ENCODE assay signal across 17 mouse cellular contexts in the genomic region with DNA sequence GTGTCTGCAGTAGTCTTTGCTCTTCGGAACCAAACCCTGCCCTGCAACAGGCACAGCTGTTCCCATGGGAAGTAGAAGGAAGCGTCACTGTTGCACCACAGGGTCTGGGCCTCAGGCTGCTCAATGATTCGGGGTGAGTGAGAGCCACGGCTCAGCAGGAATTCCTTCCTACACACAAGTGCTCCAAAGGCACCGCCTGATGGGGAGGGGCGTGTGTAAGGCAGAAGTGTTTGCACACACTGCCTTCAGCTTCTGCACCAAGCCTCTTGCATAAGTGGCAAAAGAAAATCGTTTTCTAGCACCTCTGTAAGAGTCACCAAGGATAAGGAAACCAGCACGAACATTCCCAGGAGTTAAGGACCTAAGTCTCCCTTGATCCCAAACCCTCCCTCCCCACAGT.
DNase-seq lines count a peak whose midpoint lies in the region; ATAC-seq and TF ChIP-seq lines count a peak whose summit lies in the region.
"Had no signal": no experiment of that assay in that cellular context is flagged by ENCODE, and none has a peak within 500 bp of the region (broad histone marks: within the 10 kb centered on the region; RNA-seq: fewer than 3 reads in every experiment).

No protein-coding gene starts in this region.

- H3K4me2 ChIP-seq in forebrain, embryonic 15.5 days (replicated peaks) = no peak overlapping the region
- H3K4me2 ChIP-seq: liver, embryonic 11.5 days; neural tube, embryonic 13.5 days had no signal

- no peaks in the 10 kb centered on the region for H3K9me3 ChIP-seq in forebrain, embryonic 10.5 days
- no peaks in the 10 kb centered on the region for H3K9me3 ChIP-seq in forebrain, embryonic 15.5 days
- H3K9me3 ChIP-seq: neural tube, embryonic 13.5 days had no signal

- no peak for ATAC-seq in forebrain, embryonic 15.5 days (replicated peaks)
- ATAC-seq: forebrain, postnatal 0 days; inflammation-experienced regulatory T-cells, adult 6 months; Patski had no signal

- H3K36me3 ChIP-seq in forebrain, embryonic 10.5 days (replicated peaks) = peaks cover 67% of the 10 kb centered on the region
- peaks cover 51% of the 10 kb centered on the region for H3K36me3 ChIP-seq in forebrain, embryonic 15.5 days
- peaks cover 9% of the 10 kb centered on the region for H3K36me3 ChIP-seq in thymus, adult 2 months (ENCODE audit: control insufficient read depth, insufficient read depth, low read length)

- no peak overlapping the region for H3K9ac ChIP-seq in forebrain, embryonic 15.5 days (replicated peaks)
- H3K9ac ChIP-seq: forebrain, postnatal 0 days; neural tube, embryonic 13.5 days had no signal

- DNase-seq in forebrain, embryonic 10.5 days (ENCODE audit: extremely low spot score, low spot score) = no peak
- peak; percentile 21 for DNase-seq in NIH3T3 (ENCODE audit: low read depth)
- peak; percentile 30 for DNase-seq in lung, adult 2 months
- peak; percentile 55 to 82 for DNase-seq in lung, postnatal 4 days
- DNase-seq in thymus, adult 2 months = no peak
- no peak for DNase-seq in urinary bladder, postnatal 25 days (ENCODE audit: low spot score)
- DNase-seq in layer of hippocampus, adult 8-10 months (ENCODE audit: low spot score in 2 of 2) = no peak
- DNase-seq: cerebellum, adult 2 months; forebrain, postnatal 0 days; gastrocnemius, postnatal 10 days; kidney, postnatal 10 days; thymus, postnatal 36 days had no signal

- WGBS in forebrain, embryonic 10.5 days = 59% methylated on average over 8 of the region's 8 CpGs
- 36% methylated on average over 8 of the region's 8 CpGs for WGBS in forebrain, embryonic 15.5 days
- WGBS in lung, adult 2 months = 52% methylated on average over 8 of the region's 8 CpGs
- WGBS in thymus, adult 2 months = 92% methylated on average over 8 of the region's 8 CpGs

- H3K27ac ChIP-seq in forebrain, embryonic 10.5 days = 0 out of 2 replicates have a peak overlapping the region, but pooled peaks have one; percentile 9
- no peak overlapping the region for H3K27ac ChIP-seq in forebrain, embryonic 15.5 days (replicated peaks)
- no peak overlapping the region for H3K27ac ChIP-seq in thymus, adult 2 months (ENCODE audit: control insufficient read depth, insufficient read depth, low read length)
- H3K27ac ChIP-seq: neural tube, embryonic 13.5 days had no signal

- no peak; the same call in 1 of the 2 replicates for TF ChIP-seq POLR2A in lung, adult 2 months (IDR thresholded peaks at IDR 0.05; ENCODE audit: borderline replicate concordance, extremely low read depth, low read depth, low read length)
- TF ChIP-seq POLR2A in thymus, adult 2 months (IDR thresholded peaks at IDR 0.05; ENCODE audit: control insufficient read depth, extremely low read depth, insufficient read depth, low read length, poor library complexity) = no peak

- peaks cover 5% of the 10 kb centered on the region for H3K4me1 ChIP-seq in forebrain, embryonic 10.5 days
- no peaks in the 10 kb centered on the region for H3K4me1 ChIP-seq in forebrain, embryonic 15.5 days
- no peaks in the 10 kb centered on the region for H3K4me1 ChIP-seq in lung, adult 2 months (ENCODE audit: control insufficient read depth, insufficient read depth, low read length)
- no peaks in the 10 kb centered on the region for H3K4me1 ChIP-seq in thymus, adult 2 months (replicated peaks; ENCODE audit: control insufficient read depth, insufficient read depth, low read length)

- no peaks in the 10 kb centered on the region for H3K27me3 ChIP-seq in forebrain, embryonic 10.5 days (ENCODE audit: poor library complexity, severe bottlenecking)
- H3K27me3 ChIP-seq in forebrain, embryonic 15.5 days = no peaks in the 10 kb centered on the region
- H3K27me3 ChIP-seq in thymus, adult 2 months (ENCODE audit: control insufficient read depth, insufficient read depth, low read length) = no peaks in the 10 kb centered on the region
- H3K27me3 ChIP-seq: neural tube, embryonic 13.5 days; Patski had no signal

- TF ChIP-seq CTCF in lung, adult 2 months (IDR thresholded peaks at IDR 0.05; ENCODE audit: insufficient read depth, low read length) = no peak
- no peak for TF ChIP-seq CTCF in thymus, adult 2 months (IDR thresholded peaks at IDR 0.05; ENCODE audit: borderline replicate concordance, control insufficient read depth, extremely low read depth, insufficient read depth, low read length, poor library complexity)

- no peak overlapping the region for H3K4me3 ChIP-seq in forebrain, embryonic 10.5 days
- H3K4me3 ChIP-seq in forebrain, embryonic 15.5 days = no peak overlapping the region
- no peak overlapping the region for H3K4me3 ChIP-seq in lung, adult 2 months (replicated peaks; ENCODE audit: extremely low read depth, low read depth, low read length)
- H3K4me3 ChIP-seq in thymus, adult 2 months (ENCODE audit: control insufficient read depth, insufficient read depth, low read length) = no peak overlapping the region
- H3K4me3 ChIP-seq: neural tube, embryonic 13.5 days had no signal

Comparison
In these comparisons a context has a peak if more than half of its experiments do, and no peak if none do; other contexts are left out.
1. DNase-seq: peak in NIH3T3 (single experiment), lung, adult 2 months (single experiment) and lung, postnatal 4 days (2 of 2); none in forebrain, embryonic 10.5 days (single experiment), thymus, adult 2 months (single experiment), urinary bladder, postnatal 25 days (single experiment) and layer of hippocampus, adult 8-10 months (0 of 2).